Mouse (Mus musculus) spleen, embryonic (tissue): ENCODE results near the gene Zc2hc1c.
"Not testable (repeated sequence)": the region's sequence is repeated elsewhere in the genome, so short reads cannot be mapped to it uniquely, and the experiment has no call there.

Experiments used
- CTCF ChIA-PET: fragments of 350-600 bp; sonication (Branson Sonifier 250); formaldehyde crosslinking; loops from one replicate; lab custom pipeline; 2022; lab: Charles Lee

The Zc2hc1c gene

DNA sequence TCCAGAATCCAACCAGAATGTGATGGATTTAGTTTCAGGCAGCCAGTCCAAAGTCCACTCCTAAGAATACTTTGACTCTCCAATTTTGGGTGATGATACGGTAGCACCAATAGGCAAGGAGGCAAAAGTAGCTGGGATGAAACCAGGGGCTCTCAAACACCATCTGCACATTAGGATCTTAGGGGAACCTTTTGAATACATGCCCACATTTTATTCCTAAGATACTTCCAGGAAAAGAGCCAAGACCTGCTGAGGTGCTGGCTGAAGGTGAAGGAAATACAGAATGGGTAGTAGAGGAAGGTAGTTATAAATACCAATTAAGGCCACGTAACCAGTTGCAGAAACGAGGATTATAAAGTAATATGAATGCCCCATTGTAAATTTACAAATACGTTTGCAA is 6.6 kb upstream of the Zc2hc1c start:
- CTCF ChIA-PET = not testable (repeated sequence)

DNA sequence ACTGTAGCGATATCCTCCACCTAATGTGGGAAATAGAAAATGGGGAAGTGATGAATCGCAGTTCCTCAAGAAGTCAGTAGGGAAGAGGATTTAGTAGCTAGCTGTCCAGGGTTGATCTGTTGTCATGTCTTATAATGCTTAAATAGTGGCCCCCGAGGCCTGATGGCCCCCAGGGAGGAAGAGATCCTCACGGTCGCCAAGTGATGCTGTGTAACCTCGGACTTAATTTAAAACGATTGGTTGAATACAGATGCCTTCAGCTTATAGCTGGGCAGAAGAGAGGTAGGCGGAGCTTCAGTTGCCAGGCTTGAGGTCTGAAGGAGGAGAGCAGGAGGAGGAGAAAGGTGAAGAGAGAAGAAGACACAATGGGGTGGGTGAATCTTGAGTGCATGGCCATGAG is 4.1 kb upstream of the Zc2hc1c start:
- CTCF ChIA-PET = no interaction called here

DNA sequence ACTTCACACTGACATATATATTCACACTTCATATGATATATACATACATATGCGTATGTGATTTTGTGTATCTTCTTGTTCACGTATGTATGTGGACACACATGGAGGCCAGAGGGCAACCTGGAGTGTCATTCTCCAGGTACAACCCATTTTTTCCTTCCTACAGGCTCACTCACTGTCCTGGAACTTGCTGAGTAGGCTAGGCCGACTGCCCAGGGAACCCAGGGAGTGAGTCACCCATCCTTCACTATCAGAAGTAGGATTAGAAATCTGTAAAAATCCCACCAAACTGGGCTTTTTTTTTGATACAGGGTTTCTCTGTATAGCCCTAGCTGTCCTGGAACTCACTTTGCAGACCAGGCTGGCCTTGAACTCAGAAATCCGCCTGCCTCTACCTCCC is 3.4 kb upstream of the Zc2hc1c start:
- CTCF ChIA-PET = interaction anchor here (1.1 to 1.2 kb wide), 2 partner anchors 20 to 115 kb away, joined by 3 to 4 read pairs; no protein-coding TSS in a partner anchor

DNA sequence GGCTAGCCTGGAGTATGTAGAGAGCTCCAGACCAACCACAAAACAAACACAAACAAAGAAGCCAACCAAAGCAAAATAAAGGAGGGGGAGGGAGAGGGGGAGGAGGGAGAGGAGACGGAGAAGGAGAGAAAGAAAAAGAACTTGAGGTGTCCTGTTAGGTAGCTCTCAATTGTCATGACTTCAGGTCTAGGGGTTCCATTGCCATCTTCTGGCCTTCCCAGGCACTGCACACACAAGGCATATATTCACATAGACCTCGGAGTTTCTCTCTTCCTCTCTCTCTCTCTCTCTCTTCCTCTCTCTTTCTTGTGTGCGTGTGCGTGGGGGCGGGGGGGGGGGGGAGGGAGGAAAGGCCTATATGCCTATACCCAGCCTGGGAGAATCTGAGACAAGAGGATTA is 1.4 kb upstream of the Zc2hc1c start:
- CTCF ChIA-PET = interaction anchor here (0.6 kb wide), 2 partner anchors 337 to 589 kb away, joined by 3 to 5 read pairs; no protein-coding TSS in a partner anchor

DNA sequence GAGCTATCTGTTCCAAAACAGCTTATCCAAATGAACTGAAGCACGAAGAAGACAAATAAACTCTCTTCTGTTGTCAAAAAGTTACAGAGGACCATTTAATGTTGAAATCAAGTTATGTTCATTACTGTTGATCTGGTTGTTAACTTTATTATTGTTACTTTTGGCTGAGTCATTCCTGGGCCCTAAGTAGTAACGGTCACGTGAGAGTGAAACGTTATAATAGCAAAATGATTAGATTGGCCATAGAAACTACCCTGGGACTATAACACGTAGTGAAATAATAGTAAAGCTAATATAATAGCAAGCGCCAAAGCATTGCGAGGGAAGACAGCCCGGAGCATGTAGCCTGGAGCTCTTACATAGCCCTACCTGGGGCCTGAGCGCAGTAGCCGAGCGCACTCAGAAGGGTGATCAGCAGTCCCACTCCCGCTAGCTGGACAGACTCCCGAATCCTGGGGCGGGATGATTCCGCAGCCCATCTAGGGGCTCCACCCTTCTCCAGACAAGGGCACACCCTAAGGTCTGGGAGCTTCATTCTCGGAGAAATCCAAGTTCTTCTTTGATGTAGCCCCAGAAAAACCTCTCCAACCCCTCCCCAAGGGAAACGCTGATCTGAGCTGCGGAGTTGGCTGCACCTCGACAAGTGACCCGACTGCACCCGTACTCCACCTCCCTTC is 444 bp upstream of the Zc2hc1c start, which contains the start of gene Acyp1:
TSS of gene Acyp1 (minus strand) at position 630 of the 677 bp plus-strand sequence.
- CTCF ChIA-PET = no interaction called here

DNA sequence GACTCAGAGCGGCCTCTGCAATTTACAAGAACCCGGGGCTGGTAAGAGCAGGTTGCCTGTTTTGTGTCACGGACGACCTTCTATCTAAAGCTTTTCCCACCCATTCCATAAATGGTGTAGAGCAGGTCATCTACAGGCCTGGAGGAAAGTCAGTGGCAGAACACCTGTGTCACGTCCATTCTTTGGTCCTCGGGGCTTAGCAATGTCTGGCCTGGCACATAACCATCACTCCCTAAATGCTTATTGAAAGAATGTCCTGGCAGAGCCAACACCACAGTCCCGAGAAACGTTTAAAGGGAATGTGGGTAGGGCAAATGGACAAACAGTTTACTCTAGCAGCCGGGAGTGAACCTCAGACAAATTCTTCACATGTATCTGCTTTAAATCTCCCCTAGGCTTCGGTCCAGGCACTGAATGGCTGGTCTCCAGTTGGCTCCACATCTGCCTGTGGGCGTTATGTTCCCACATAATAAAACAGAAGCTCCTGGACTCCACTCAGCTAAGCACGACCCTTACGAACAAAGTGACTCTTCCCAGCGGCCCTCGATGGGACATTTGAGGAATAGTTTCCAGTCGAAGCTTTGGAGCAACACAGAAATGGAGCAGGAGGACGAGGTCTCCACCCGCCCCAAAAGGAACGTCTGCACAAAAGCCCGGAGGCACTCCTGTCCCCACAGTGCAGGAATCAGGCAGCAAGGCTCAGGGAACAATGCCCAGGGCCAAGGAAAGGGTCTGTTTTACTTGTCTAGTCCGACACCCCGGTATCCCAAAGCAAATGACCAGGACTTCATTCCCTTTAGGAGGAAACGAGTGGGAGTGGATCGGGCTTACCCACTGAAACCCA is 988 bp downstream of the Zc2hc1c start:
- CTCF ChIA-PET = interaction anchor here (0.7 kb wide), 1 partner anchor 175 kb away, joined by 6 read pairs; no protein-coding TSS in a partner anchor

DNA sequence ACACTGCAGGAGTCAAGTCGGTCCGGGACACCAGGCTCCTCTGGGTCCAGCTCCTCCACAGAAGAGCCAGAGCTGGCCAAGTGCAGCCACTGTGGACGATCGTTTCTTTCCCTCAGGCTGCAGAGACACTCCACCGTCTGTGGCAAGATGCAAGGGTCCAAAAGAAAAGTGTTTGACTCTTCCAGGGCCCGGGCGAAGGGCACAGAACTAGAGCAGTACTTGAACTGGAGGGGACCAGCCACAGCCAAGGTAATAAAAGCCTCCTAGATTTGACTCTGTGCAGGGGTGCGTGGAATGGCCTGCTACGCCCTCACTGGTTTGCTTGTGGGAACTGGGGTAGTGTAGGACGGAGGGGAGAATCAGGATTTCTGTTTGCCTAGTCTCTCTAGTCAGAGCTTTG is 2.2 kb downstream of the Zc2hc1c start:
- CTCF ChIA-PET = no interaction called here

DNA sequence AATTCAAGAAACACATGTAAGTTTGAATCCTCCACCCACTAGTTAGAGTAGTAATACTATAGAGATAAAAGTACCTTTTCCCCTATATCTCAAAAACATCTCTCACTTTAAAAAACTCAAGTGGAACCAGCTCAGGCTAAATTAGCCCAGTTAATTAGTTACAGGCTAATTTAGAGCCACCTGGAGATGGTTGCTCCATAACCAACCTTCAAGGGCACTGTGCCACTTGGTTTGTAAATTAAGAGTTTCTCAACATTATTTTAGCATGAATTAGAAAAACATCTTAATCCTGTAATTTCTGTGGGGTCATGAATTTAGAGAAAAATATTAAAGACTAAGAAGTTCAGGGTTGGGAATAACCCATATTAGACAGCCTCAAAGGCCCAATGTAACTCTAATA is 3.1 kb downstream of the Zc2hc1c start:
- CTCF ChIA-PET = no interaction called here

DNA sequence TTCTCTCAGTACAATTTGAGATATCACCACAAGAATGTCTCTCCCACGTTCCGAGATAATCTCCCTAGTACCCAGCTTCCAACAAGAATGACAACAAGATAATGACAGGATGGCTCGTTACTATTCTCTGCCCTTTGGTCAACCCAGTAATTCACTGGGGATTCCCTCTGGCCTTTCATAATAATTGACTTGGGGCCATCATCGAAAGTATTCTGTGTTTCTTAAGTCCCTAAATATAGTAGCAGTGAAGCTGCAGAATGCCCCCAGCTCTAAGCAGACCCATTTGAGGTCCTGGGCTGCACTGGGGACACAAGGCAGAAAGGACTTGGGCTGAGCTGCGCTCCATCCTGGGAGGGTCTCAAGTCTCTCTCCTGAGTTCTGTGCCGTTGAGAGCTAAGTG is 3.9 kb downstream of the Zc2hc1c start:
- CTCF ChIA-PET = no interaction called here

DNA sequence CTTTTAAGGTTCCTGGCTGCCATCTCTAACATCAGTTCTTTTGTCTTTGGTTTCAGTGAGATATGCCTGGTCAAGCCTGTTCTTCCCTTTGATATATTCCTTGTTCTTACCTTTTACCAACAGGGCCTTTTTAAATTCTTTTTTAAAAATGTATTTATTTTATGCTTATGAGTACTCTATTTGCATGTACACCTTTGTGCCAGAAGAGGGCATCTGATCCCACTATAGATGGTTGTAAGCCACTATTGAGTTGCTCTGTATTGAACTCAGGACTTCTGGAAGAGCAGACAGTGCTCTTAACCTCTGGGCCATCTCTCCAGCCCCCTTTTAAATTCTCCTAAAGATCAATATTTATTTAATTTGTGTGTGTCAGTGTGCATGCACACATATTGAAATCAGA is 4.5 kb downstream of the Zc2hc1c start:
- CTCF ChIA-PET = no interaction called here

DNA sequence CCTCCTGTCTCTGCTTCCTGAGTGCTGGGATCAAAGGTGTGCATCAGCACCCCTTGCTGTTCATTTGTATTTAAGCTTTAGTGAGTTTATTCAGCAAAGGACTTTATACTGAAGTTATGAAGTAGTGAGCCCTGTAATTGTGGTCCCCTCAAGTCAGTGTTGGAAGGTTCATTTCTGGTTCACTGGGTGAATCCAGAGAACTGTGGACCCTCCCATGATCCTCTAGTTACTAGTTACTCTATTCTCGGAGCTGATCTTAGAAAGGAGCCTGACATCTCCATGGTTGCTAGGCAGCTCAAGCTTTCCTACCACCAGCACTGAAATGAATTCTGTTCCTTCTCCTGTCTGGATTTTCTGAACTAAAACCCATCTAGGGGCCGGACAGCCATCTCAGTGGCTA is 7.1 kb downstream of the Zc2hc1c start:
- CTCF ChIA-PET = interaction anchor here (0.7 kb wide), 1 partner anchor 44 kb away, joined by 18 read pairs; the partner anchor contains the start of gene Nek9

DNA sequence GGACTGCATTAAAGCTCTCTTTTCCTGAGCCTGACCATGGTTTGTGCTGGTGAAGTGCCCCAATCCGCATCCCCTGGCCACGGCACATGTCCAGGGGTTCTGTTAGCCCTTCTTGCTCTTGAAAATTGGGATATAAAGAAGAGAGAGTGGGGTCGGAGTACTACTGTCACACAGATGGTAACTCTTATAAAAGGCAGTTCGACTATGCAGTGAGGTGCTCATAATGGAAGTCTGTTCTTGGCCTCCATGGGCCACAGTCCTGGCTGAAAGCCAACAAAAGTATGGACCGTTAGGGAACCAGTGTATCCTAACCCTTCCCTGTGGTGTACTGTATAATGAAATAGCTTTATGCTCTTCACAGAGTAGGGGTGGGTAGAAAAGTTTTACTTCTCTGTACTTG is 8.5 kb downstream of the Zc2hc1c start:
- CTCF ChIA-PET = no interaction called here

DNA sequence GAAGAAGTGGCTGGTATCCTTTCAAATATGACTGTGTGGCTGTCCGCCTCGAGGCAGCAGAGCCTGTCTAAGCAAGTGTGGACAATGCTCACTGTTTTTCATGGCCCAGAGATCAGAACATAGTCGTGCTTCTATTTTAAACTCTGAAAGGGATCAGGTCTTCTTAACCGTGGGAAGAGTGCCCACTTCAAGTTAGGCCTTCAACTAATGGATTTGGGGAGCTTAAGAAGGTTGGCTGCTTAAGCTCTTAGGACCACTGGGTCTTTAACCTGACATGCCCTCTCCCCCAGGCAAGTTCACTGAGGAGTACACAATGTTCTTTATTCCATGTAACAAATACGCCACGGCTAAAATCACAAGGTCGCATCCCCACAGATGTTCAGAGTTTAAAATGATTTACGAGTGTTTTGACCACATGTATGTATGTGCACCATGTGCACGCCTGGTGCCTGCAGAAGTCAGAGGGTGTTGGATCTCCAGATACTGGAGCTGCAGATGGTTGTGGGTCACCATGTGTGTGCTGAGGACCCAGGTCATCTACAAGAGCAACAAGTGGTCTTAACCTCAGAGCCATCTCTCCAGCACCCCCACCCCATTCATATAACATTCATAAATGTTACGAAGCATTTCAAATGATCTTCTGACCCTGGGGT is 9.1 kb downstream of the Zc2hc1c start:
- CTCF ChIA-PET = no interaction called here

DNA sequence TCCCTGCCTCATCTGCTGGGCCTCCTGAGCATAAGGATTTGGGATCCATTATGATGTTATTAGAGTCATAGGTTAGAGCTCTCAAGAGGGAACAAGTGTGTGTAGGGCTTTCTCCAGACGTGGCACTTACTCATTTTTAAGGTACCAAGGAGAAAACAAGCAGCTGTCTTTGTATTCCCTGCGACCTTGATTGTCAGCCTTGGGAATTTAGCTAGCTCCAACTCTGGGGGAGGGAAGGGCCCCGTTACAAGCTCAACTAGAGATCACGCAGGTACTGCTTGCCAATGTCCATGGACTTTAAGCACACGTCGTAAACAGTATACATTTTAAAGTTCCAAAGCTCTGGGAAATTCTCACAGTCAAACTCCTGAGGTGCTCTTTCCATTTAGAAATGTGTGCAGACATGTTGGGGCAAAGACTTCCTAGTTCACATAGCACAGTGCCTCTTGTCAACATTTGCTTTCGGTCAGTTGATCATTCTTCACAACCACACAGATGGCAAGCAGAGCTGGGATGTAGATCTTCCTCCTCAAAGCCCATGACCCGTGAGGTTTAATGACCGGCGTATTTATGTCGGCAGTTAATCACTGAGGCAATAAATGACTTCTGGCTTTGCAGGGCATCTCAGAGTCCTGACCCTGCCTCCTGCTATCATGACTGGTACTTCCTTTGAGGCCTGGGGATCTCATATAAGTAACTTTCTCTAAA is 9.9 kb downstream of the Zc2hc1c start:
- CTCF ChIA-PET = no interaction called here

DNA sequence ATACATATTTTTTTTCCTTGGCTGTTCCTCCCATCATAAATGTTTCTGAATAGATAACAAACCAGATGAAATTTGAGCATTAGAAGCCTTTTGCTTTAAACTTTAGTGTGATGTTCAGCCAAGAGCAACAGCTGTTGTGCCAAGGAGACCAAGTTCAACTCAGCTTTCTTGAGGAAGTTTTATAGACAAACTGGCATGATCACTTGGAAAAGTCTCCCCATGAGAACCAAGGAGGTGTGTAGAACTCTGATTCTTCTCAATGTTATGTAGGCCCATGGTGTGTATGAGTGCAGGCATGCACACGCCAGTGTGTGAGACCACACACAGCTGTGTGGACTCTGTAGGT is 10.4 kb downstream of the Zc2hc1c start:
- CTCF ChIA-PET = no interaction called here

DNA sequence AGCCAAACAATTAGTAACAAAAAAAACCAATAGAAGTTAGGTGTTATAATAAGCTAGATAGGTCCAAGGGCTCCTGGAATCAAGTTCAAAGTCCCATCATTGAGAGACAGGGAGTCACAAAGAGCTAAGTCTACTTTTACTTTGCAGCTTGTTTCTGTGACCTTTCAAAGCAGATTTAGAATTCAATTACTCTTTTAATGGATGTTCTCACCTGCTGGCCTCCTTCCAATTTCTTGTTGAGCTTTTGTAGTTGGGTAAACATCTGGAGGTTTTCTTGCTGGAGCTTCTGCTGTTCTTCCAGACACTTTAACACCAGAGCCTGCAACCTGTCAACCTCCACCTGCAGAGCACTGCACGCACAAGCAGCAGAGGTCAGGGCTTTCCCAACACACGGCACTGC is 14.9 kb downstream of the Zc2hc1c start:
- CTCF ChIA-PET = interaction anchor here (0.7 kb wide), 1 partner anchor 184 kb away, joined by 5 read pairs; no protein-coding TSS in a partner anchor

DNA sequence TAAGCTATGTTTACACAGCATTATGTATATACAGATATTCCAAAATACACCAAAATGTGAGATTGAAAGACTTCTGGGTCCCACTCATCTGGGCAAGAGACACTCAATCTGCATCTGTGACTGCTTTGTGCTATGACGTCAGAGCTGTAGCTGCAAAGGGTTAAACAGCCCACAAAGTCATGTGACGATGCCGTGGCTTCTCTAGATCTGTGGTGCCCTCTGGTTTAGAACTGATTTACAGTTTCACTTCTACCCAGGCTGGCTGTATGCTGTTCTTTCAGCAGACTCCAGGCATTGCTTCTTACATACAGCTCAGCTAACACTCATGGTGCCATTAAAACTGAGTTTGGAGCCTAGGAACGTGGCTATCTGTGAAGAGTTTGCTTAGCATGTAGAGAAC is 16.3 kb downstream of the Zc2hc1c start:
- CTCF ChIA-PET = interaction anchor here (1.1 to 1.8 kb wide), 3 partner anchors 85 to 134 kb away, joined by 3 to 5 read pairs (median 5); partner anchors contain the start of gene Eif2b2

DNA sequence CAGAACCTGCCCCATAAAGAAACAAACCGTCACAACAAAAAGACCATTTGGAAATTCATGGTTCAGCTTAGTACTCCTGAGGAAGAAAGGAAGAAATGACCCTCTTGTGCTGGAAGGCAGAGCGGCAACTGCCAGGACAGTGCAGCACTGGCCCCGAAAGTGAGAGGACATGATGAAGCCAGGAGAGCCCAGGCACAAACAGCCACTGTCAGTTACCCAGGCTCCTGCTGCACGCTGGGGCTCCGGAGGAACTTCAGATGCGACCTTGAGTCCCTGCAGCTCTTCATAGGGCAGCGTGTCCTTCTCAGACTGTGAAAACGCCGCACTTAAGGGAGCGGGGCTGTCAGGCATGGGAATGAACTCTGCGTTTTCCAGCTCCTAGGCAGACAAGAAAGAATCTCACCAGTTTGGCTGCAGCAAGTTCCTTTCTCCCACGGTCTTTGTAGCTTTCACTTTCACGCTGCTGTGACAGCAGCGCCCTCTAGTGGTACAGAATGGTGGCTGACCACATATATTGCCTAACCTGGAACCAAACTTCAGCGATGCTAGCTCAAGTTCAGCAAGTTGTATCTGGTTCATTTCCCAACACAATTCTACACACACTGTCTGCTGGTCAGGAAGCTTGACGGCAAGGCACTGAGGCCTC is 17.0 kb downstream of the Zc2hc1c start:
- CTCF ChIA-PET = interaction anchor here (0.6 to 1.8 kb wide), 7 partner anchors 20 to 137 kb away, joined by 3 to 5 read pairs (median 4); partner anchors contain the start of gene Eif2b2

DNA sequence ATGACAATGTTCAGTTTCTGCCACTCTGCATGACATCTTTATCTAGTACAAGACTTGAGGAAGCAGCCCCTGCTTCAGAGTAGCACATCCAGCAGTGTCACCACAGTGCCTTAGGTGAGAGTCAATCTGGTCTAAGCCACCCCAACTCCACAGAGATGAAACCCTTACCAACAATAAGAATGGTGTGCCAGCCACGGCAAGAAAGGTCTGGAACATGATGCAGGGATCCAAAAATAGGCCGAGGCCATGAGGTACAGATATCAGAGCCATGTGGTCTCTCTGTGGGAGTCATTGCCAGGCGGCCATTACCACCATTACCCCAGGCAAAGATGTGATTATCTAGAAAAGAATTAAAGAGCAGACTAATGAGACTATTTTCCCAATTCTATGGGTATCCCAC is 20.3 kb downstream of the Zc2hc1c start:
- CTCF ChIA-PET = no interaction called here

DNA sequence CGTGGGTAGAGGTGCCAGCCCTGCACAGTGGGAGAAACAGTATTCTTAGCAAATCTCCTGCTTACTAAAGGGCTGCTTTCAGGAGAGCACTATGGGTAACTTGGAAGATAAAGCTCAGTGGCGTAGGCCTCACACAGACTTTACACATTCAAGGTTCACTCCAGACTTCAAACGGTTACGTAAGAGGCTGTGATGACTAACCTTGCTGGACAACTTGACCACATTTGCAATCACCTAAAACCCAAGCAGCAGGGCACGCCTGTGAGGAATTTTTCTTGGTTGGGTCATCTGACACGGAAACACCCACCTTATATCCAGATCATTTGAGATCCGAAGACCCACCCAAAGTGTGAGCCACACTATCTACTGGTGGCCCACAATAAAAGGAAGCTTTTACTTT is 41.8 kb downstream of the Zc2hc1c start:
- CTCF ChIA-PET = no interaction called here
